Mouse (Mus musculus) lung, postnatal 10 days (tissue): ENCODE measurements around the gene C2cd6.

ENCODE experiments used
- DNase-seq: peaks from one replicate; pipeline ENCODE4 v3.0.0; 2021

Gene C2cd6

GRCm38 (mm10) chr1:59094705-59095104 is at the start of gene C2cd6:
Gene C2cd6 (minus strand): TSS chr1:59094900.
- no peak for DNase-seq

GRCm38 (mm10) chr1:59142809-59143208 is 48.1 kb upstream of the C2cd6 start:
- peak; percentile 79 for DNase-seq

DNA sequence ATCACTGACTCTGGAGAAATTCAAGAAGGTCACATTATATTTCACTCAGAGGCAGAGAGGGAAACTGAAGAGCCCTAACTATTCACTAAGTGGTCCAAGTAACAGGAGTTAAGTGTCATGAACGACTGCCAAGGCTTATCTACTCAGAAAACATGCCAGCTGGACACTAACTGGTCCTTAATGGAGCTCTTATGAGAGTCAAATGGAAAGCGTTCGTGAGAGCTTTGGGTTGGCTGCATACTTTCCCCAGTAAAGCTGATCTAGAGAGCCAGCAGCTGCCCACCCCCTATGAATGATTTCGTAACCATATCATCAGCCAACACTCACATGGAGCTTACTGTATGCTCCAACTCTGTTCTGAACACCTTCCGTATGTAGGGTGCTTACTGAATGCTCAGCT is 39.7 kb upstream of the C2cd6 start:
- peak; percentile 70 for DNase-seq

DNA sequence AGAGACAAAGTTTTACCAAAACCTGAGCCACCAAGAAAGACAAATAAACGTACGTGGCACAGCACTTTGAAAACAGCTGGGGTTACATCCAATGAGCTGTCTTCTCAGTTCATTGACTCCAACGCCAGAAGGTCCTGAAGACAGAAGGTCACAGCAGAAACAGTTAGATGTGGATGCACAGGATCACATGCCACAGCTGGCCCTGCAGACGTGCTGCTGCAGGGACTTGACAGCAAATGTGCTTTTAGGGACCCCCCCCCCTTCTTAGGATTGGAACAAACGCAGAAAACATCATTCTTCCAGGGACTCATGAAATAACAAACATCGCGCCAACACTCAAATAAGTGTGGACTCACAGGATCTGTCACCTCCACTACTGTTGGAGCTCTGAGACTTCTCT is 34.2 kb upstream of the C2cd6 start:
- DNase-seq, result no peak

DNA sequence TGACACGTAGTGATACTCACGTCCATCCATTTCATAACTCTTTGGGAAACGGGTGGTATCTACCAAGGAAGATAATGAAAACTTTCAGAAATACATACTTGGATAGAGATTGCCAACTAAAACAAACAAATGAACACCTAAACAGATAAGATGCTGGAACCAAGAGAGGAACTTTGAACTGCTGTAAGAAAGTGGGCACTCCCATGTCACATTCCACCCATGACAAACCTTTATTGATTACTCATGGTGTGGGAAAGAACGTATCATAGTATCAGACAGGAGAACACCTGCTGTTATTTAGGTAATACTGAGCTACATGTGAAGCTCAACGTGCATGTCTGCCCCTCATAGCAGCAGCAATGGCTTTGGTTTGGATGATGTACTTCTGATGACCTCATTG is 30.9 kb upstream of the C2cd6 start:
- DNase-seq, result no peak

- DNase-seq, result peak; percentile 95
These were observed 25.2 kb upstream of the C2cd6 start, which contains the start of gene Tmem237 for GRCm38 (mm10) chr1:59119720-59120457. Gene Tmem237 (minus strand): TSS chr1:59120408.

DNA sequence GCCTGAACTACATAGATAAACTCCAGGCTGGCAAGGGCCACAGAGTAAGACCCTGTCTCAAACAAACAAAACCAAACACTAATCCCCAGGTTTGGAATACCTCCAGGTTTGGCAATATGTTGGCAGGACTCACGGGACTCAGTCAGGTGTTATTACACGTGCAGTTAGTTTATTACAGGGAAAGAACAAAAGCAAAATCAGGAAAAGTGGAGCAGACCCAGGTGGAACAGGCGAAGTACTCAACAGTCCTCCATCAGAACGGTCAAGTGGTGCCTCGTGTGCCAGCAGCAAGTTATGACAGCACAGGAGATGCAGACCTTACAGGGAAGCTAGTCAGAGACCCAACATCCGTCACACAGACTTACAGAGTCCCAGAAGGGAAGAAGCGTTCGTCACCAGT is 15.8 kb upstream of the C2cd6 start:
- DNase-seq, result peak; percentile 19

DNA sequence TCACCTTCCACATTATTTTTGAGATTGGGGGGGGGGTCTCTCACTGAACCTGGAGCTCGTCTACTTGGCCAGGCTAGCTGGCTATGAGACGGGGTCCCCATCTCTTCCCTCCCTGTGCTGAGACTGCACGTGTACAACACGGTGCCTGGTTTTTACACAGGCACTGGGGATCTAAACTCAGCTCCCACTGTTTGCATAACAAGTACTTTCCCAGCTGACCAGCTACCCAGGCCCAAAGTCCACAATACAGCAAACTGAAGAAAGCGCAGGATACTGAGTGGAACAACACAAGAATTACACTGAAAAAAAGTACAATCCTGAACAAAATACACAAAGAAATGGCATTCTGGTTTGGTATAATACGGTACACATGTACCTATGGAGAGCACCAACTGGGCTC is 7.4 kb upstream of the C2cd6 start:
- DNase-seq, result no peak

DNA sequence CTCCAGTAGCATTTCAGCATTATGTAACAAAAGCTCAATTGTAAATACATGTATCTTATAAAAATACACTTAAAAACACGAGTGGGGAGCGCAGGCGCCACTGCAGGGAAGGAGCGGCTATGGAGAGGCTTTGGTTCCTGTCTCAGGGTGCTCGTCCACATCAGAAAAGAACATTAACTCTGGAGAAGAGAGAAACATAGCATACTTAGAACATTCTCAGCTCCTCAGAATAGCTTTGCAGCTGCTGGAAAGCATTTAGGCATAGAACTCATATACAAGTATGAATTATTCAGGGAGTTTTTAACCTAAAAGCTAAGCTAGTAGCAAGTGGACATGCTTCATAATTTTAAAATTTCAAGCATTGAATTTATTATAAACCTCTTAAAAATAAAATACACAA is 6.3 kb upstream of the C2cd6 start:
- DNase-seq, result no peak

DNA sequence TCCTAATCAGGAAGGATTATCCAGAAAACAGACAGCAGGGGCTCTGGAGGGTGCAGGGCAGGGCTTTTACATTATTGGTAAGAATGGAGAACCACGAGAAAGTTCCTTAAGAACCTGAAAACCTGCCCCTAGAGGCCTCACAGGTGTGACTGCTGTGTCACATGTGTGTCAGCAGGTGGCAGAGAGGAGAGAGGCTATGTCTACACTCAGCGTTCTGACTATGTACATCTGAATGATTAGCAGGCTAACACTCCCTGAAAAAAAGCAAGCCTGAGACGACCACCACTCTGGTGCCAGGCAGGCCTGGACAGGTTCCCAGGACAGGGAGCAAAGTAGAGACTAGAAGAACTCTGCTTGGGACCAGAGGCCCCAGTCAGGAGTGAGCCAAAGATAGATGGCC is 23.8 kb downstream of the C2cd6 start:
- DNase-seq, result peak; percentile 11

- DNase-seq, result peak; percentile 58
These were observed 26.7 kb downstream of the C2cd6 start for GRCm38 (mm10) chr1:59067976-59068375.

DNA sequence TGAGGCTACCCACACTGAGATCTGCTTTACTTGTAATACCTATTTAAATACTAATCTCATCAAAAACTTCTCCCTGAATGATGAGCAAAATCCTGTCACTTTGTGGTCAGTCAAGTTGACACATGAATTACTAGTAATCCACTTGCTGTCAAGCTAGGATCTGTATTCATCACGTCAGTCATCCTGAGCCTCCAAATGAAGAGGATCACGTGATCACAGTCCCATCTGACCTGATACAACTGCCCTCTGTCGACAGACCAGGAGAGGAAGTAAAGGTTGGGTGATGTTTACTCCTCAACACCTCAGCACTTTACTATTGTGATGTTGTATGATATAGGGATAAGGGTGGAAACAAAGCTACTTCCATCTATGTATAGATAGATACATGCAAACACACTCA is 31.0 kb downstream of the C2cd6 start:
- no peak for DNase-seq

DNA sequence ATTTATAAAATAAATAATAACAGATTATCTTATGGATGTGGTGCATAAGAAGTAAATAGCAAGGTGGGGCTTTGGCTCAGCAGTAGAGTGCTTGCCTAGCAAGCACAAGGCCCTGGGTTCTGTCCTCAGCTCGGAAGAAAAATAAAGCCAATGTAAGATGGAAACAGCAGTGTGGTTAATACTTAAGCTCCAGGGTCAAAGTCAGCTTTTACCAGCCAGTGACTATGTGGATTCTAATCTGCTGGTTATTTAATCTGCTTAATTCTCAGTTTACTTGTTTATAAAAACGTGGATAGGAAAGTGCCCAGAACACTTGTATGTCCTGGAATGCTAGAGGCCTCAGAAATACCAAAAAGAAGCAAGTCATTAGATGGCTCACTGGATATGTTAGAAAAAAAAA is 37.7 kb downstream of the C2cd6 start:
- DNase-seq, result no peak

- DNase-seq, result no peak
These were observed 43.4 kb downstream of the C2cd6 start for GRCm38 (mm10) chr1:59051306-59051705.

- no peak for DNase-seq
These were observed 57.0 kb downstream of the C2cd6 start for GRCm38 (mm10) chr1:59037723-59038122.

- DNase-seq, result no peak
These were observed 73.1 kb downstream of the C2cd6 start for GRCm38 (mm10) chr1:59021556-59021955.

DNA sequence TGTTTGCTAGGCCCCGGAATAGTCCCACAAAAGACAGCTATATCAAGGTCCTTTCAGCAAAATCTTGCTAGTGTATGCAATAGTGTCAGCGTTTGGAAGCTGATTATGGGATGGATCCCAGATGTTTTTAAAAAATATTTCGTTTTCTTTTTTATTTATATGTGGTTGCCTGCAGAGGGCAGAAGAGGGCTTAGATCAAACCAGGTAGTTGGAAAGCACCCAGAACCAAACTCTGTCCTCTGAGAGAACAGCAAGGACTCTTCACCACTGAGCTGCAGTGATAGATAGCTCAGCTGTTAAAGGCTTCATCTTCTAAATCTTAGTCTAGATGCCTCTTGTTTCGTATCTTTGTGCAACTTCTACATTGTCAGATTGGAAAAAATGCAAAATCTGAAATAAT is 85.5 kb downstream of the C2cd6 start:
- DNase-seq, result peak; percentile 42
